Mouse (Mus musculus) heart, postnatal 4 days (tissue): ENCODE data around the gene Gdpd2. TPM values are rescaled to one million over a fixed set of nuclear protein-coding genes. Genes with fewer than 3 reads are reported as not detected.

Experiments
- DNase-seq: peaks from one replicate; pipeline ENCODE4 v3.0.0; 2021
- total RNA-seq, 2 experiments: library from RNA; stranded (reverse); gene quantifications; 2 replicates each; pipeline ENCODE4 v1.2.3; 2021

Gene Gdpd2
- total RNA-seq, 2 experiments from 2014 or later, result 0.32 to 0.41 TPM

GRCm38 (mm10) chrX:100777655-100778234, 48.1 kb downstream of the Gdpd2 start:
- no peak for DNase-seq

- no peak for DNase-seq
Observed at GRCm38 (mm10) chrX:100778397-100778796, 48.7 kb downstream of the Gdpd2 start.

Other genes with a start within 250 kb of the Gdpd2 start
- 10 to 100 TPM; 44.6 to 46.4 TPM for gene Igbp1, start 235.6 kb upstream of the Gdpd2 start, total RNA-seq
- gene Dgat2l6, start 205.0 kb upstream of the Gdpd2 start, total RNA-seq, result not detected
- not detected for gene Awat1, start 157.6 kb upstream of the Gdpd2 start, total RNA-seq
- gene P2ry4, start 135.0 kb upstream of the Gdpd2 start, total RNA-seq, result not detected
- not detected for gene Arr3, start 124.4 kb upstream of the Gdpd2 start, total RNA-seq
- gene Kif4, start 104.1 kb upstream of the Gdpd2 start, total RNA-seq, result 10 to 100 TPM; 29.3 to 32.1 TPM
- gene Pdzd11, start 103.3 kb upstream of the Gdpd2 start, total RNA-seq, result 10 to 100 TPM; 36.5 to 42.0 TPM
- gene Dlg3, start 37.8 kb downstream of the Gdpd2 start, total RNA-seq, result 1 to 10 TPM; 4.6 to 5.3 TPM